Mouse (Mus musculus): Measurements from ENCODE around the gene Rpl7a.

The Rpl7a gene

GRCm38 (mm10) chr2:26956811-26957487 lies 46.4 kb downstream of the Rpl7a start:
- DNase-seq (ENCODE audit: low spot score): no peak

GRCm38 (mm10) chr2:26957488-26957859 lies 46.9 kb downstream of the Rpl7a start:
- DNase-seq (ENCODE audit: low spot score): no peak

- DNase-seq (ENCODE audit: low spot score): no peak
These were observed 50.2 kb downstream of the Rpl7a start for GRCm38 (mm10) chr2:26960756-26961155.

Data from left cerebral cortex, adult 11 months (tissue).